In genomic region chr17:8524387-8525165, GRCm38 (mm10) we compare ENCODE assay signal across 8 mouse cellular contexts. TPM values are rescaled to one million over a fixed set of nuclear protein-coding genes. Genes with fewer than 3 reads are reported as not detected.
DNase-seq lines count a peak whose midpoint lies in the region; ATAC-seq and TF ChIP-seq lines count a peak whose summit lies in the region.

No protein-coding gene starts in this region.

- peak overlapping the region; percentile 92 for H3K4me2 ChIP-seq in heart, embryonic 12.5 days
- peak overlapping the region; percentile 95 for H3K4me2 ChIP-seq in kidney, postnatal 0 days (ENCODE audit: low read length)
- H3K4me2 ChIP-seq in liver, embryonic 11.5 days, result peak overlapping the region; percentile 61
- H3K4me2 ChIP-seq in neural tube, embryonic 12.5 days (replicated peaks), result peak overlapping the region; percentile 75

- WGBS in spleen, adult 2 months, result under 1% methylated on average over 39 of the region's 45 CpGs
- WGBS in heart, embryonic 12.5 days, result under 1% methylated on average over 39 of the region's 45 CpGs
- under 1% methylated on average over 32 of the region's 45 CpGs for WGBS in kidney, postnatal 0 days
- WGBS in liver, embryonic 11.5 days, result 2% methylated on average over 42 of the region's 45 CpGs
- WGBS in neural tube, embryonic 12.5 days, result under 1% methylated on average over 44 of the region's 45 CpGs

- H3K27me3 ChIP-seq in spleen, adult 2 months (ENCODE audit: control insufficient read depth, insufficient read depth, low read length), result peaks cover 8% of the 10 kb centered on the region; the same call in 1 of the 2 replicates
- H3K27me3 ChIP-seq in heart, embryonic 12.5 days (replicated peaks), result peaks cover 62% of the 10 kb centered on the region
- peaks cover 19% of the 10 kb centered on the region for H3K27me3 ChIP-seq in kidney, postnatal 0 days (ENCODE audit: insufficient read depth, low read length)
- H3K27me3 ChIP-seq in liver, embryonic 11.5 days (replicated peaks; ENCODE audit: control insufficient read depth, insufficient read depth, low read length), result peaks cover 58% of the 10 kb centered on the region
- H3K27me3 ChIP-seq in neural tube, embryonic 12.5 days (replicated peaks), result peaks cover 43% of the 10 kb centered on the region

- ATAC-seq in heart, embryonic 12.5 days (ENCODE audit: insufficient number of reproducible peaks, low FRiP score), result peak; percentile 86
- peak; percentile 90 for ATAC-seq in kidney, postnatal 0 days (replicated peaks; ENCODE audit: low FRiP score, low read depth)
- no peak for ATAC-seq in liver, embryonic 11.5 days (replicated peaks; ENCODE audit: low FRiP score)
- peak; percentile 88 for ATAC-seq in neural tube, embryonic 12.5 days (ENCODE audit: low FRiP score, low read depth)

- TF ChIP-seq CTCF in spleen, adult 2 months (IDR thresholded peaks at IDR 0.05; ENCODE audit: extremely low read depth, insufficient read depth, insufficient read length, insufficient replicate concordance), result 0 out of 2 replicates have a peak, but pooled peaks have one; percentile 1
- TF ChIP-seq CTCF in kidney, postnatal 0 days (IDR thresholded peaks at IDR 0.05; ENCODE audit: low read depth), result peak; percentile 47

- no peaks in the 10 kb centered on the region for H3K36me3 ChIP-seq in spleen, adult 2 months (ENCODE audit: control insufficient read depth, insufficient read depth, low read length)
- H3K36me3 ChIP-seq in heart, embryonic 12.5 days, result no peaks in the 10 kb centered on the region
- no peaks in the 10 kb centered on the region for H3K36me3 ChIP-seq in kidney, postnatal 0 days (ENCODE audit: insufficient read depth, low read length)
- no peaks in the 10 kb centered on the region for H3K36me3 ChIP-seq in liver, embryonic 11.5 days (ENCODE audit: control insufficient read depth, insufficient read depth, low read length)
- H3K36me3 ChIP-seq in neural tube, embryonic 12.5 days, result no peaks in the 10 kb centered on the region

- no peaks in the 10 kb centered on the region; the same call in 1 of the 2 replicates for H3K4me1 ChIP-seq in spleen, adult 2 months (ENCODE audit: control insufficient read depth, insufficient read depth, insufficient read length)
- peaks cover 21% of the 10 kb centered on the region for H3K4me1 ChIP-seq in heart, embryonic 12.5 days (replicated peaks)
- peaks cover 7% of the 10 kb centered on the region for H3K4me1 ChIP-seq in kidney, postnatal 0 days (replicated peaks; ENCODE audit: insufficient read depth, low read length)
- no peaks in the 10 kb centered on the region for H3K4me1 ChIP-seq in liver, embryonic 11.5 days (replicated peaks; ENCODE audit: control insufficient read depth, insufficient read depth, low read length)
- peaks cover 17% of the 10 kb centered on the region for H3K4me1 ChIP-seq in neural tube, embryonic 12.5 days

- H3K9me3 ChIP-seq in heart, embryonic 12.5 days (replicated peaks), result no peaks in the 10 kb centered on the region
- H3K9me3 ChIP-seq in kidney, postnatal 0 days (replicated peaks; ENCODE audit: low read length), result no peaks in the 10 kb centered on the region
- no peaks in the 10 kb centered on the region for H3K9me3 ChIP-seq in liver, embryonic 11.5 days (ENCODE audit: control insufficient read depth, low read length)
- H3K9me3 ChIP-seq in neural tube, embryonic 12.5 days, result no peaks in the 10 kb centered on the region

- peak overlapping the region; percentile 69 for H3K9ac ChIP-seq in heart, embryonic 12.5 days
- H3K9ac ChIP-seq in kidney, postnatal 0 days (ENCODE audit: low read depth, low read length), result peak overlapping the region; percentile 49
- no peak overlapping the region for H3K9ac ChIP-seq in liver, embryonic 11.5 days (ENCODE audit: low read depth, low read length)
- H3K9ac ChIP-seq in neural tube, embryonic 12.5 days, result peak overlapping the region; percentile 54; the same call in 1 of the 2 replicates

- DNase-seq in spleen, adult 2 months (ENCODE audit: low read depth in 1 of 2, low spot score in 2 of 2), result no peak
- DNase-seq in spleen, postnatal 36 days (ENCODE audit: low spot score in 2 of 2), result no peak
- peak; percentile 54 for DNase-seq in fibroblast of lung, adult 2 months (ENCODE audit: low read depth)
- peak; percentile 90 for DNase-seq in kidney, postnatal 0 days (ENCODE audit: low spot score)
- DNase-seq in liver, embryonic 11.5 days (ENCODE audit: low spot score), result peak; percentile 48
- peak; percentile 30 to 41 for DNase-seq in thymus, postnatal 36 days

- no peak overlapping the region for H3K4me3 ChIP-seq in spleen, adult 2 months (ENCODE audit: extremely low read depth, insufficient read depth, insufficient read length)
- H3K4me3 ChIP-seq in heart, embryonic 12.5 days, result peak overlapping the region; percentile 59
- H3K4me3 ChIP-seq in kidney, postnatal 0 days (replicated peaks; ENCODE audit: low read depth, low read length), result peak overlapping the region; percentile 44
- H3K4me3 ChIP-seq in liver, embryonic 11.5 days (ENCODE audit: low read depth, low read length), result peak overlapping the region; percentile 35
- peak overlapping the region; percentile 41 for H3K4me3 ChIP-seq in neural tube, embryonic 12.5 days

- TF ChIP-seq POLR2A in spleen, adult 2 months (IDR thresholded peaks at IDR 0.05; ENCODE audit: low read depth, low read length), result no peak

- H3K27ac ChIP-seq in spleen, adult 2 months (ENCODE audit: insufficient read depth, low read length), result no peak overlapping the region
- peak overlapping the region; percentile 29 for H3K27ac ChIP-seq in heart, embryonic 12.5 days (ENCODE audit: poor library complexity, severe bottlenecking)
- H3K27ac ChIP-seq in kidney, postnatal 0 days, result no peak overlapping the region
- H3K27ac ChIP-seq in liver, embryonic 11.5 days (ENCODE audit: low read depth, low read length), result no peak overlapping the region
- no peak overlapping the region for H3K27ac ChIP-seq in neural tube, embryonic 12.5 days

RNA-seq across cellular contexts. Expression of gene Pde10a, which starts 0.6 kb away (rescaled TPM):
- polyA plus RNA-seq in spleen, adult 2 months (2012; rRNA removed), result 1.5 and 3.2 TPM in 2 replicates
- 1.4 and 1.7 TPM in 2 replicates for polyA plus RNA-seq in heart, embryonic 12.5 days (2016; fragmentation: Nextera tagmentation; extraction: Ambion mirVana)
- 1.3 and 2.0 TPM in 2 replicates for polyA plus RNA-seq in kidney, postnatal 0 days (2015; fragmentation: Nextera tagmentation; extraction: Ambion mirVana)
- 1.4 and 1.8 TPM in 2 replicates for polyA plus RNA-seq in liver, embryonic 11.5 days (2014; fragmentation: Nextera tagmentation; extraction: Ambion mirVana)
- polyA plus RNA-seq in neural tube, embryonic 12.5 days (2016; fragmentation: Nextera tagmentation; extraction: Ambion mirVana), result 11.4 and 15.2 TPM in 2 replicates

RNA-seq across cellular contexts. Expression of gene Gm17087, which starts 42.2 kb away (rescaled TPM):
- polyA plus RNA-seq in spleen, adult 2 months (2012; rRNA removed), result not detected in 2 replicates
- polyA plus RNA-seq in heart, embryonic 12.5 days (2016; fragmentation: Nextera tagmentation; extraction: Ambion mirVana), result not detected in 2 replicates
- polyA plus RNA-seq in kidney, postnatal 0 days (2015; fragmentation: Nextera tagmentation; extraction: Ambion mirVana), result 0.13 TPM in 1 of 2 replicates, not detected in the other
- not detected in 2 replicates for polyA plus RNA-seq in liver, embryonic 11.5 days (2014; fragmentation: Nextera tagmentation; extraction: Ambion mirVana)
- polyA plus RNA-seq in neural tube, embryonic 12.5 days (2016; fragmentation: Nextera tagmentation; extraction: Ambion mirVana), result not detected in 2 replicates

Comparison
In these comparisons a context has a peak if more than half of its experiments do, and no peak if none do; other contexts are left out.
1. DNase-seq: peak in fibroblast of lung, adult 2 months (single experiment), kidney, postnatal 0 days (single experiment), liver, embryonic 11.5 days (single experiment) and thymus, postnatal 36 days (2 of 2); none in spleen, adult 2 months (0 of 2) and spleen, postnatal 36 days (0 of 2).
2. Peak in every context shown above with its lines, with median percentiles within 50 percentile points of each other: H3K4me2 ChIP-seq.